Mouse (Mus musculus) large intestine, adult 2 months (tissue): Measurements from ENCODE around the gene Mdh2. TPM values are rescaled to one million over a fixed set of nuclear protein-coding genes. Genes with fewer than 3 reads are reported as not detected.
A peak's percentile ranks its signal among the peaks of the same experiment; 100 is the strongest.

Source experiments
- DNase-seq: peaks from one replicate; pipeline ENCODE4 v3.0.0-alpha.2; 2012; ENCODE audit warnings: low read depth, low spot score
- WGBS: fragments of 180-500 bp; shearing (Covaris S2); methylation state at CpG from one replicate; pipeline ENCODE4 v1.1.7; 2018; 5-methylcytosine and 5-hydroxymethylcytosine counted together
- polyA plus RNA-seq: library from polyadenylated mRNA; depleted of rRNA; stranded (reverse); fragments of >200 nt; gene quantifications from 2 replicates; pipeline ENCODE4 v1.2.3, GENCODE M21; 2012; rRNA removed

Mdh2 gene
- polyA plus RNA-seq, 1 experiment = 922 TPM

- no peak for DNase-seq
- 50% methylated on average over 6 of the region's 6 CpGs for WGBS
Measured at GRCm38 (mm10) chr5:135826225-135826624, 47.9 kb downstream of the Mdh2 start.

GRCm38 (mm10) chr5:135829381-135829780 is 51.1 kb downstream of the Mdh2 start:
- no peak for DNase-seq
- 61% methylated on average over 8 of the region's 8 CpGs for WGBS

DNA sequence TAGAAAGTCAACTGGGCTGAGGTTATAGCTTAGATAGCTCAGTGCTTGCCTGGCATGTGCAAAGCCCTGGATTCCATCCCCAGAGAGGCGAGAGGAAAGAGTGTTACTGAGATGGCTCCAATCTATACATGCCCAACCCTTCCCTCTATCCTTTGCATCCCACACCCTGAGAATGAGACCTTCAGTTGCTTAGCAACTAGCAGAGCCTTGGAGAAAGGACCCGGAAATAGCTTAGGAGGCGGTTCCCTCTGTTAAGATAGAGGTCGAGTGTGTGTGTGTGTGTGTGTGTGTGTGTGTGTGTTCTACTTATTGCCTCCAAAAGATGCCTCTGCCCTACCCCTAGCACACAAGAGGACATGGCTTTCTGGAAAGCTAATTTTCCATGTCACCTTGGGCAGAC is 54.4 kb downstream of the Mdh2 start:
- no peak for DNase-seq
- WGBS = 17% methylated on average over 4 of the region's 4 CpGs

GRCm38 (mm10) chr5:135834769-135835491 is 56.6 kb downstream of the Mdh2 start:
- DNase-seq = peak; percentile 18
- 2% methylated on average over 47 of the region's 47 CpGs for WGBS

DNA sequence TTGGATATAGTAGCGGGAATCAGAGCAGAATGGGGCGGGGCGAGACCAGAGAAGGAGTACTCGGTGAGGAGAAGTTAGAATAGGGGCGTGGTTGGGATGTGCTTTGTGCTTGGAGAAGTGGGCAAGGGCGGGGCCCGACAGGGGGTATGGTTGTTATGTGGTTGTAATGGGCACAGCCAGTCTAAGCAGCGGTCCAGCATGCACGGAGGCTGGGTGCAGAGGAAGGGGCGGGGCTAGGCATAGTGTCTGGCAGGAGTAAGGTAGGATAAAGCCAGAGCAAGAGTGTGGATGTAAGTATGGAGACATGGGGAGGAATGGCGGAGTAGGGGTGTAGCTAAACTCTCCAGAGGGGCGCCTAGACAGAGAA is 57.2 kb downstream of the Mdh2 start:
- WGBS = 5% methylated on average over 12 of the region's 12 CpGs
- DNase-seq = no peak

DNA sequence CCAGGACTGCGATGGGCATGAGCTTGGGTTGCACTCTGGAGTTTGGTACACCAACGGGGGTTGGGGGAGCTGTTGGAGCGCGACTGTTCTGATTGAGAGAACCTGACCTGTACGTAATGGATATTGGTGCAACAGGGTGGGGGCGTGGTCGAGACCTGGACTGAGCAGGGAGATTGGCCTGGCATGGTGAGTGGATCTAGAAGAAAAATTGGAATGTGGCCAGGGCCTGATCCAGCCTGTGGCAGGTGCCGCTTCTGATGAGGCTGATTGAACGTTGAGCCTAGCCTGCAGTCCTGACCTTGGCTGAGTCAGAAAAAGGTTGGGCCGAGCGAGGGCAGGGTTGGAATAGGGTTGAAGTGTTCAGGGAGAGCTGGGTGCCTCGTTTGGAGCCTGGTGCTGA is 57.7 kb downstream of the Mdh2 start:
- no peak for DNase-seq
- 14% methylated on average over 12 of the region's 12 CpGs for WGBS

Other genes with a start within 250 kb of the Mdh2 start
- gene Hip1, start 233.4 kb upstream of the Mdh2 start, polyA plus RNA-seq = 4.1 and 7.6 TPM in 2 replicates
- not detected in 2 replicates for gene Ccl26, start 214.9 kb upstream of the Mdh2 start, polyA plus RNA-seq
- 0.30 and 2.4 TPM in 2 replicates for gene Ccl24, start 205.4 kb upstream of the Mdh2 start, polyA plus RNA-seq
- 15.9 and 17.3 TPM in 2 replicates for gene Rhbdd2, start 145.9 kb upstream of the Mdh2 start, polyA plus RNA-seq
- gene Por, start 108.4 kb upstream of the Mdh2 start, polyA plus RNA-seq = 54.2 and 111 TPM in 2 replicates
- gene Tmem120a, start 34.0 kb upstream of the Mdh2 start, polyA plus RNA-seq = 118 and 186 TPM in 2 replicates
- 0.16 and 0.23 TPM in 2 replicates for gene Styxl1, start 95 bp upstream of the Mdh2 start, polyA plus RNA-seq
- gene Srrm3, start 28.4 kb downstream of the Mdh2 start, polyA plus RNA-seq = 0.15 and 0.17 TPM in 2 replicates
- 119 and 133 TPM in 2 replicates for gene Hspb1, start 109.4 kb downstream of the Mdh2 start, polyA plus RNA-seq
- gene Ywhag, start 156.1 kb downstream of the Mdh2 start, polyA plus RNA-seq = 41.6 and 44.1 TPM in 2 replicates
- 4.6 and 4.9 TPM in 2 replicates for gene Ssc4d, start 196.1 kb downstream of the Mdh2 start, polyA plus RNA-seq
- not detected in 2 replicates for gene Zp3, start 201.6 kb downstream of the Mdh2 start, polyA plus RNA-seq
- 10.1 and 13.6 TPM in 2 replicates for gene Dtx2, start 216.3 kb downstream of the Mdh2 start, polyA plus RNA-seq